Mouse (Mus musculus) liver (tissue): ENCODE results near the gene Gpr142.
A peak's percentile ranks its signal among the peaks of the same experiment; 100 is the strongest.

Experiments used
- DNase-seq: peaks from one replicate; pipeline ENCODE4 v3.0.0-alpha.2; 2020; ENCODE audit warnings: mixed read lengths

Gene Gpr142

DNA sequence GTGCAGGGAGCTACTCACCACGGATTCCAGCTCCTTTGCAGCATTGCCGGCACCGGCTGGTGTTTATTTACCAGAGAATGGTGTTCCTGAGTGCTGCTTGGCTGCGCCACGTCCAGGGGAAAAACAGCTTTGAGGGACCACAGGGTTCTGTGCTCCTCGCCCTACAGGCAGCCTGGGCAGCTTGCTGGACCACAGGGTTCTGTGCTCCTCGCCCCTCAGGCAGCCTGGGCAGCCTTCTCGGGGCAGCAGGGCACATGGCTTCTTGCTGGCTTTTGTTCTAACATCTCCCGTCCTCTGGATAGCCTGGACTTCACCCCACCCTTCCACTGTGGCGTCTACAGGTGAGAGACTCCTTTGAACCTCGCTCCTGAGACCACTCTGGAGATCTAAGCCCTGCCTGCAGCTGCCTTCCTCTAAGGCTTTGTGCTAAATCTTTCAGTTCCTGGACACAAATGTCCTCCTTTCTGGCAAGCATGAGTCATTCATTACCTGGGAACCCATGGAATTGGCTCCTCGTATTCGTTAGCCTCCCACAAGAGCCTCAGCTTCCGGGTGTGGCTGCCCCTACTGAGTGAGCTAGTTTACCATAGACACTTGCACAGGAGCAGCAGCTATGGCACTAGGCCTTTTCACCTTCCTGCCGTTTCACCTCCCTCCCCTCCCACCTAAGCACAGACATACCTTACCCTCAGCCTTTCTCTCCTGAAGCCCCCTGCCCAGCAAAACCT is 4.0 kb downstream of the Gpr142 start:
- no peak for DNase-seq

DNA sequence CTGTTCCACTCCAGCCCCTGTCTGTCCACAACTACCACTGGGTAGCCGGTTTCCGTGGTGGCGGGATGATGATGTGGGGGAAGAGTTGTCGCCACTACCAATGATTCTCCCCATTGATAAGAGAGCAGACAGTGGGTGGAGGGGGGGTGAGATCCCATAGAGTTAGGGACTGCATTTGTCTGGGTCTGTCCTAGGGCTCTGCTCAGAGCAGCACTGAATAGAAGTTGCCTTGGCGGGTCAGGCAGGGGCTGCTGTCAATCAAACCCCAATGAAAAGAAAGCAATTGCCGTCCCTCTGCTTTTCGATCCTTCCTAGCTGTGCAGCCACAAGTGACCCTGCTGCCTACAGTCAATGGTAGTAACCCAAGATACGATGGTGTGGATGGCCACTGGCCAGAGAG is 5.3 kb downstream of the Gpr142 start:
- DNase-seq, result no peak

DNA sequence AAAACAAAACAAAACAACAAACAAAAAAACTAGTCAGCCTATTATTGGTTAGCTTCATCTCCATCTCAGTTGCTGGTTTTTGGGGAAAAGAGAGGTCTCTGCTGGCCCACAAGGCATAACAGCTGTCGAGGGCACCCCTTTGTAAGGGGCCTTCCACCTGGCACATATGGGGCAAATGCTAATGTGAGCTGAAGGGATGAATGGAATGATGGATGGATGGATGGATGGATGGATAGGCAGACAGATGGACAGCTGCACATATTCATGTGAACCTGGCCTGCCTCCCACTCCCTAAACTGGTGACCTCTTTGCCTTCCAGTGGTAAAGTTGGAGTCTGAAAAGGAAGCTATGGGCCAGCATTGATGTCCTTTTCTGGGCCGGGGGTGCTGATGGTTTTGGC is 8.3 kb downstream of the Gpr142 start:
- DNase-seq, result no peak

DNA sequence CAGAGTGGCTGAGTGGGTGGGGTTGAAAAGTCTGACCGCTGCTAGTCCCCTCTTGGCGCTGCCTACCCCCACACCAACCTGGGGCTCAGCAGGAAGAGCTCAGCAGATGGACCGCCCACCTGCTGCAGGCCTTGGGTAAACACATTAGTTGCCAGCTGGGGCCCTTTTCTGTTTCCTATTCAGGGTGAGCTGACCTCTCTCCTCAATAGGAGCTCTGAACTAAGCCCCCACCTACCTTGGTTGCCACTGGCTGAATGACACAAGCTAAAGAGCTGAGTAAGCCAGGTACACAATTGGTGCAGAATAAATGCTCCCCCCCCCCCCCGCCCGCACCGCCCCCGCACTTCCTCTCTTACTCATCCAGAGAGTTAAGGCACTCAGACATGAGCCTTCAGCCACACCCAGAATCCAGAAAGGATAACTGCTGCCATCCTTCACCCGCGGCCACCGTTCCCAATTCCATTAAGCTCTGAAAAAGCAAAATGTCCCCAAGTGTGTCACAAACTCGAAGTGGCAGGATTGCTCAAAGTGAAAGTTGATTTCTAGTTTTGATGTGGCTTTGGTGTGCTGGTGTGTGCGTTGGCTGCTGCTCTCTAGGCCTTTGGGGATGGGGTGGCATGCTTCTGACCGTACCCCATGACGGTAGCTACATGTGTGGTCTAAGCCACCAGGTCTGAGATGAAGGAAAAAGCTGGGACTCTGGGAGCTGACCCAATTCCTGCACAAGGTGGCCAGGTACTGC is 9.1 kb downstream of the Gpr142 start:
- peak; percentile 34 for DNase-seq

DNA sequence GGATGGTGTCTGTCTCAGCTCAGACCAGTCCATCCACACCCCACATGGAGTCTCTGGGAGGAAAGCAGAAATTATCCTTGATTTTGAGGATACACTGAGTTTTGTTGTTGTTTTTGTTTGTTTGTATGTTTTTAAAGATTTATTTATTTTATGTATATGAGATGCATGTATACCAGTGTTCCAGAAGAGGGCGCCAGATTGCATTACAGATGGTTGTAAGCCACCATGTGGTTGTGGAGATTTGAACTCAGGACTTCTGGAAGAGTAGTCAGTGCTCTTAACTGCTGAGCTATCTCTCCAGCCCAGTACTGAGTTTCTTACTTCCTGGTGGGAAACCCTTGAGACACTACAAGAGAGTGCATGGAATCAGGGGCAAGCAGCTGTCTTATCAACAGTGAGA is 10.6 kb downstream of the Gpr142 start:
- DNase-seq, result no peak

DNA sequence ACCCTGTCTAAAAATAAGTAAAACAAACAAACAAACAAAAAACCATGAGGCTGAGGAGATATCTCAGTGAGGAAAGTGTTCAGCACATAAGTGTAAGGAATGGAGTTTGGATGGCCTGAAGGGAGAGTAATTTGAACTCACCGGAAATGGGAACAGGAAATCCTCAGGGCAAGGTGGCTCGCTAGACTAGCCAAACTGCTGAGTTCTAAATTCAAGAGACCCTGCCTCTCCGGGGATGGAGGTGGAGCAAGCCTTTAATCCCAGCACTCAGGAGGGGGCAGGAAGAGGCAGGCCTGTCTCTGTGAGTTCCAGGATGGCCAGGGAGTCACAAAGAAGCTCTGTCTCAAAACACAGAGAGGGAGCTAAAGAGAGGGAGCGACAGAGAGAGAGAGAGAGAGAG is 11.6 kb downstream of the Gpr142 start:
- DNase-seq, result no peak

DNA sequence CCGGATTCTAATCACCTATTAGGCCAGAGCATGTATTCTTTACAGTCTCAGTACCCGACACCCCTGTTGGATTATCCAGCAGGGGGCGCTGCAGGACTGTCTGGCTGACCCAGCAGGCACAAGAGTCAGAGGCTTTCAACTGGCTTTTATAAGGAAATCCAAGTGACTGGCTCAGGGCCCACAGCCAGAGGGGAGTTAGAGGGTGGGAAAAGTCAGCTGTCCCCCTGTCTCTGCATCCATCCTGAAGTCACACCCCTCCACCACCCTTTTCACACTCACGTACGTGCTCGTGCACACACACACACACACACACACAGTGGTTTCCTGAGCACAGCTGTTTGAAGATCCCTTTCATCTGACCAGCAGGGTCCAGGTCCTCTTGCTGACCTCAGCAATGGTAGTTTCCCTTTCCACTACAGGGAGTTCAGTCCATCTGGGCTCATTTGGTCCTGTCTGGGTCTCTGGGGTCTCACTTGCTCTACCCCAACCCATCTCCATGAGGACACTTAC is 14.1 kb downstream of the Gpr142 start:
- peak; percentile 88 for DNase-seq

DNA sequence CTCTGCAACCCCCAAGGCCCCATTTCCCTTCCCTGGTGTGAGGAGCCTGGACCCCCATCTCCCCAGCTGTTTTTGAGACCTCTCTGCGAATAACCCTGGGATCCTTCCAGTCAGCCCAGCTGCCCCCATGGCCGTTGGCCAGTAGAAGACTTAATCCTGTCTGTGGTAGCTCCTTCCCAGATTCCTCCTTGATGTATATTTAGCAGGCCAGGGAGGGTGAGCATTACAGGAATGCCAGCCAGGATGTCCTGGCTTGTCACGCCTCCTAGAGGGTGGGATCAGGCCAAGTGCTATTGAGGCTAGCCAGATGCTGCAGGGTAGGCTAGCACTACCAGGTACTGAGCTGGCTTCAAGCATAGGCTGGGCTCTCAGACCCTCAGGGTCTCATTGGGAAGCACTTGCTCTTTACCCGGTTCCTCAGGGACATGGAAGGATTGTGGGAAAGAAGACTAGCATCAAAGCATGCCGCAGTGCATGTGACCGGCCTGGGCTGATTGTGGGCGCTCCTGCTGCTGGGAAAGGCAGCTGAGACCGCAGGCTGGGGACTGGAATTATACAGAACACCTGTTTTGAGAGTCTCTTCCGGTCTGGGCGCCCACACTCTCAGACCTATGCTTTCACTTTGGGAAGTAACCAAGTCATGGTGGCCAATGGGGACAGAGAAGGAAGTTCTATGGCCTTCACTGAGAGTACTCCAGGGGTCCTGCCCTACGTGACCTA is 16.3 kb downstream of the Gpr142 start:
- no peak for DNase-seq

DNA sequence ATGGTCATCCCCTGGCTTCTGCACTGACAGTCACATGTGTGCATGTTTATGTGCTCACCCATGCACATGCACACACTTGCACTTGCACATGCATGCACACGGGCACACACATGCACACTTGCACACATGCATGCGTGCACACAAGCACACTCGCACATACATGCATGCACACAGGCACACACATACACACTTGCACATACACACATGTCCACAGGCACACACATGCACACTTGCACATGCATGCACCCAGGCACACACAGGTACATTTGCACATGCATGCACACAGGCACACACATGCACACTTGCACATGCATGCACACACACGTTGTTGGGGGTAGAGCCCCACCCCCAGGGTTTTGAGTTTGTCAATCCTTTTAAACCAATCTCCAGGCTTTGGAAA is 18.2 kb downstream of the Gpr142 start:
- DNase-seq, result no peak

DNA sequence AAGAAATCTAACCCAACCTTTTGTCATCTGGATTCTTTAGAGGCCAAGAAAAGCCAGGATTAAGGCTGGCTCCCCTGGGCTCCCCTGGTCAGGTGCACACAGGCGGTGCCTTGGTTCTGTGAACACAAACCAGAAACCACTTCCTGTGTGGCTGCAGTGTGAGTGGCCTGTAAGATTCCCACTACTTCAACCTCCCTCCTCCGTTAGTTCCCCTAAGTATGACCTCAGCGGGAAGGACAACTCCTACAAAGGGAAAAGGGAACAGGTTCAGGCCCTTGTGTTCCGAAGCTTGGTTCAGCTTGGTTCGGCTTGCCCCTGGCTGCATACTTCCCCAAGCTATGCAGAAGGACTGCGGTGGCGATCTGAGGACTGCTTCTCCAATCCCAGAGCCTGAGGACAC is 19.5 kb downstream of the Gpr142 start:
- no peak for DNase-seq

DNA sequence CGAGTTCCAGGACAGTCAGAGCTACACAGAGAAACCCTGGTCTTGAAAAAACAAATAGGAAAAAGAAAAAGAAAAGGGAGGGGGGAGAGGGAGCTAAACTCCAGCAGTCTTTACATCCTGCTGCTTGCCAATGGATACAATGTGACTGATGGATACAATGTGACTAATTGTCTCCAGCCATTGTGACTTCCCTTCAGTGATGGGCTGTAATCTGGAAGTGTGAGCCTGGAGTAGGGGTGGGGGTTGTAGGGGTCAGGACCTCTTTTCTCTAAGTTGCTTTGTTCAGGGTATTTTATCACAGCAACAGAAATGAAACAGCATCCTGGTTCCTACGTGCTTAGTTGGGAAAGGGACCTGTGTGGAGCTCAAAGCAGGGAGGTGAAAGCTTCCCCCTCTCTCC is 20.4 kb downstream of the Gpr142 start:
- no peak for DNase-seq

DNA sequence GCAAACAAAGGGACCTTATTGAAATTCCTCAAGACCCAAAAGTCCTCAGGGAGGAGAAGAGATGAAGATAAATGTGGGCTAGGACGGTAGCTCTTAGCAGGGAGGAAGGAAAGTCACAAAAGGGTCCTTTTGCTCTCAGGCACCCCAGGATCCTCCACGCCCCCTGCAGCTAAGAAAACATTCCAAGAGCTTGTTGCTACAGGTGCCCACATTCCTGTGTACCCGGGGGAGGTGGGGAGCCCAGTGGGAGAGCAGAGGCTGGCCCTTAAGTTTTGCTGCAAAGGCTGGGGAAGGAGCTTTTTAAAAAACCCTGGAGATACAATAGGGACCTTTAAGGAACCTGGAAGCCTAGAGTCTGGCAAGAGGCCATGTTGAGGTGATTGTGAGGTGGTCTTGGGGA is 21.7 kb downstream of the Gpr142 start:
- no peak for DNase-seq

DNA sequence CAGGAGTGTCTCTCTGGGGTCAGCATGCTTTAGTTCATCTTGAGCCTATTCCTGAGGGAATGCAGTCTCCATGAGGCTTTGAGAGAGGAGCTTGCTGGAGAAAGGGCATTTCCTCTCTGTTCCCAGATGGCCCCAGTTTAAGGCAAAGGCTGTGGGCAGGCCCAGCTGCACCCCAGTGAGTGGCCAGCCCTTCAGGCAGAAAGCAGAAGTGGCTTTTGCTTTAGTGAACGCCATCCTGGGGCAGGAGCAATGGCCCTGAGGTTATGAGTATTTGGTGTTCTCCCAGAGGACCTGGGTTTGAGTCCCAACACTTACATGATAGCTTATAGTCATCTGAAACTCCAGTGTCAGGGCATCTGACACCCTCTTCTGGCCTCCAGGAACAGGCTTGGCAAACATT is 22.6 kb downstream of the Gpr142 start:
- no peak for DNase-seq

DNA sequence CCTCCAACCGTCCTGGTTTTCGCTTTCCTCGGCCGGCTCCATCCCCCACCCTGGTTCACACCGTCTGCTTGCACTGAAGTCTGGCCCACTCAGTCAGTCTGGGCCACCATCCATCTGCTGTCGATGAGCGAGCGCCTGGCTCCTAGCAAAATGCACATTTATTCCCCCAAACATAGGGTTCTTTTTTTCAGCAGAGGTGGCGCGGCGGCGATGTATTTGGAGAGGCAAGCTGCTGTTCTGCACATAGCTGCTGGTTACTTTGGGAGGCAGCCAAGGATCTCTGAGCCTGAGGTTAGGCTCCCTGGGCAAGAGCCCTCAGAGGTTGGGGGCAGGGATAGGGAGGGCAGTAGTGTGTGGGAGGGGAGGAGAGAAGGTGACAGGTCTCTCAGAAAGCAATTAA is 24.0 kb downstream of the Gpr142 start:
- DNase-seq, result peak; percentile 20

DNA sequence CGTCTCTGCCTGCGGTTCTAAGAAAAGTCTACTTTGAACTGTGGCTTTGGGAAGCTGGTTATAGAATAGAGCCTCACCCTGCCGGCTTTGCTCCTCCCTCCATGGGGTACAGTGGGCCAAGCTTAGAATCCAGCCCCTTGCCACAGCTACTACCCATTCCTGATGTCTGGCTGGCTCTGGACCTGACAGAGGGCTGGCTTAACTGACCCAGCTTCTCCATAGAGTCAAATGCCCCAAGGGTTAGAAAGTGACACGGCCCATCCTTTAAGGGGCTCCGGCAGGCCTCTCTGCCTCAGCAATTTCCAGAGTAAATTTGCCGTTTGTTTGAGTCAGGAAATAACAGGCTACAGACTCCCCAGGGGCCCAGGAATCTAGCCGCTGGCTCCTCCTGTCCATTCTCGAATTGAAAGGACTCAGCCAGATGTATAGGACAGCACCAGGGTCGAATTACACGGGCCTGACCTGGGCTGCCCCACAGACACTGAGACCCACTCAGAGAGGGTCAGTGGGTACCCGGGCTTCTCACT is 24.5 kb downstream of the Gpr142 start:
- DNase-seq, result no peak

DNA sequence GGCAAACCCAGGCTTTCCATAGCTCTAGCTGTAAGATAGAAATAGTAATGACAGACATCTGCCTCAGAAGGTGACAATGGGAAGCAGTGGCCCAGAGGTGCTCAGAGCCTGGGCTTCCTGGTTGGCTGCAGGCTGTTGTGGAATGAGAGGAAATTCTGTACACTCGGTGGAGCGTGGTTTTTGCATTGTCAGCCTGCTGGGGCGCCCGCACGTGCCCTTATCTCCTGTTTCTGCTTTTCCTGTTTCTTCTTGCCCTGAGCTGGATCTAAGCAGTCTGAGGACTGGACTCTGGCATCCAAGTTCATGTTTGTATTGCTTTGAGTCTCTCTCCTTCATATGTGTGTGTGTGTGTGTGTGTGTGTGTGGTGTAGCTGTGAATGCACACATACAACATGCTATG is 28.0 kb downstream of the Gpr142 start:
- peak; percentile 58 for DNase-seq

DNA sequence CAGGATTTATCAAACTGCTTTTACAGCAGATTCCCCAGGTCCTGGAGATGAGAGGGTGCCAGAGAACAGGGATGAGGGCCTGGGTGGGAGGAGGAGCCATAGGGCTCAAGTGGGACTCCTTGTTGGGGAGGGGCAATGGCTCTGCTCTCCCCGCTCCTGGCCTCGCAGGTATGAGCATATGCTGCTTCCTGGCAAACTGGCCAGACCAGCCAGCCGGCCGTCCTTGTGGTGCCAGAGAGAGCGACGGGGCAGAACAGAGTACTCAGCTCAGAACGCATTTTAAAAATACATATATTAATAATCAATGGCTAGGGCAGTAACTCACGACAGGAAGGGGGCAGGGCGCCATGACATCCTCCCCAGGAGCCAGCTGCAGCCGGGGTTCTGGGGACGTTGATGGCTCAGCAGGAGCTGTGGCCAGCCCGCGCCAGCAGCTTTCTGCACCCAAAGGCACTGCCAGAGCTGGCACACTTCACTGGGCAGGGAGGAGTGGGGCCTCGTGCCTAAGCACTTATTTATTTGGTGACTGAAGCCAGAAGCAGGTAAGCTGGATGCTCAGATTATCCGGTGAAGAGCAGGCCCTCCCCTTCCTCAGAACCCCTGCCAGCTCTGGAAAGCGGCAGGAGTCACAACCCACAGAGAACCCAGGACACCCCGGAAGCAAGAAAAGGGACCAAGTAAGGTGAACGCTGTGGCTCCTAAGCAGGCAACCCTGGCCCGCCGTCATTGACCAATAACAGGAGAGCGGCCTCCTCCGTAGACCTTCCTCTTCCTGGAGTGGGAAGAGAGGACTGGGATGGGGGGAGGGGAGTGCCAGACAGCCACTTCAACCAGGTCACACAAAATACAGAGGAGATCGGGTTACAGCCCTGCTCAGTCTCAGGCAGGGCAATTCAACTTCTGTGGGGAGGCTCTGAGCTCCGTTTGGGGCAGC is 31.0 kb downstream of the Gpr142 start:
- peak; percentile 73 for DNase-seq

DNA sequence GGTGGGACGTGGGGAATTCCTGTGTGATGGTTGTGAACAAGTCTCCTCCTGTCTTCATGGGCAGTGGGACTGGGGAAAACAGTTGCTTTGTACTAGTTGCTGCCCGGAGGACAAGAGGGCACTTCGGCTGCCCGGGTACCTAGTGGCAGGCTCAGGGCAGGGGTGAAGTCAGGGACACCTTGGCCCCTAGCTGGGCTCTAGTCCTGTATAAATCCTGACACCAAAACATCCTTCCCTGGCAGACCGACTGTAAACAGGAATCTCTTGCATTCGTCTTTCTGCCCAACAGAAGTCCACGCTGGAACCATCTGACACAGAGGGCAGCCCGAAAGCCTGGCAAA is 31.7 kb downstream of the Gpr142 start:
- no peak for DNase-seq

DNA sequence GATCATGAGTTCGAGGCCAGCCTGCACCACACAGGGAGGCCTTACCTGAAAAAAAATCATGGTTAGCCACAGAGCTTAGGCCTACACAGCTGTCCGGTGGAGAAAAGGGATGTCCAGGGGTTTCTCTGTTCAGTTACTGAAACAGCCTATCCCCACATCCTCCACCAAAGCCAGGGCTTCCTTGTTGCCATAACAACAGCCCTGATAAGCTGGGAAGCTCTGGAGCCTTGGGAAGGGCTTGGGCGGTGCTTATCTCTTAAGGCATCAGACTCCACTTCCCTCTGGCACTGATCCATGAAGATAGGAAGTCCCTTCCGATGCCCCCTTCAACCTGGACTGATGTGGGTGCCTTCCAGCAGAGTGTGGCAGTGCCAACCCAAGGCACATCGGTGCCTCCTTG is 34.4 kb downstream of the Gpr142 start:
- DNase-seq, result no peak

DNA sequence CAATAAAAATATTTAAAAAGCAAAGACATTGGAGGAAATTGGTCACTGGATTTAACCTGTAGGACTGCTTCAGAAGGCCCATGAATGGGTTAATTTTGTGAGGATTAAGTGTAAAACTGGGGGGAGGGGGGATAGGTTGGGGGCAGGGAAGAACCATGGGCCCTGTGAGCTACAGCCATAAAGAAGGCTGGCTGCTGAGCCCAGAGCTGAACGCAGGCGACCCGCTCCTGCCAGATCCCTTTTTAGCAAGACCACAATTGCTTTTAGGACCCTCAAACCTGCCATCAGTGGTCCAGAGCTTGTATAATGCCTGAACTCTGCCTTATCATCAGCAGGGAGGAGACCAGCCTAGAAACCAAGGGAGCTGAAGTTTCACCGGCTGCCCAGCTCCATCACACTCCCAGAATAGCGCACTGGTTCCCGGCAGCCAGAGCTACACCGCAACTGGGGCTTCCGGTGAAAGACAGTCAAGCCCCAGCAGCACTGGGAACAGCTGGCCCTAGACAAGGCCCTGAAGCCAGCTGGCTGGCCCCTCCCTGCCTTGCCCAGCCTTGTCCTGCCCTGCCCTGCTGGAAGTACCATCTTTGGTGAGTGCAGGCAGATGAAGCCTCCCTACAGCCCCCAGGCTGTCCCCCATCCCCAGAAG is 45.2 kb downstream of the Gpr142 start:
- DNase-seq, result peak; percentile 39

DNA sequence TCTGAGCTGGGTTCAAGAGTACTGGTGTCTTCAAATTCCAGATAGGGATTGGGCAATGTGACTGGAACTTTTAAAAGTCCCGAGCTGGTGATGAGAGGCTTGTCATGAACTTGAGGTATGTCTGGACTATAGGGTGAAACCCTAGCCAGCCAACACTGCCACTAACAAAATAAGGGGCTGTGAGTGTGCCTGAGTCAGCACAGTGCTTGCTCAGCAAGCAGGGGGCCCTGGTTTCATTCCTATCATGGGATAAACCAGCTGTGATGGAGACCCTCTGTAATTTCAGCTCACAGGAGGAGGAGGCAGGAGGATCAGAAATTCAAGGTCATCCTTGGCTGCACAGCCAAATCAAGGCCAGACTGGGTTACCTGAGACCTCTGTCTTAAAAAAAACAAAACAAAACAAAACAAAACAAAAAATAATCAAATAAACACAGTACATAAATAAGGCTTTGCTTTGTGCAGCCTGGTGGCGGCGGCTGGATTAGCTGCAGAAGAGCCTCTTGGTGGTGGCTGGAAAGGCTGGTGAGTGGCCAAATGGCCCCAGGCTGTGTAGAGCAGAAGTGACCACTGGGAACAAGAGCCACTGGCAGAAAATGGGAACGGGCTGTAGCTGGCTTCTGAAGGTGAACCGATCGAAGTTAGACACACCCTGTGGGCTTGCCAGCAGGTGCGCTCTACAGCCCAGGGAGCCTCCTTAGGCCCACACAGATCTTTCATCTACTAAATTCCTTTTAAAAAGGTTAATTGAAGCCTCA is 45.9 kb downstream of the Gpr142 start:
- DNase-seq, result no peak
